Mouse (Mus musculus) CH12.LX (cell line): ENCODE measurements at regions not wholly inside any gene's neighbourhood (a gene's known extent, or its start where the extent isn't known, plus 50 kb on each side); places are given as distances from the start of the nearest gene placed in this dataset.

Experiments
- DNase-seq: peaks from one replicate; pipeline ENCODE4 v3.0.0-alpha.2; 2013; ENCODE audit errors: extremely low read depth
- H3K27ac ChIP-seq: 2 replicates; pipeline ENCODE4 v1.5.1; 2012; ENCODE audit warnings: low read depth, mild to moderate bottlenecking, control low read depth, moderate library complexity; ENCODE audit not compliant: insufficient read depth
- H3K27me3 ChIP-seq: replicated peaks from 2 replicates; pipeline ENCODE3; 2012; ENCODE audit warnings: inconsistent platforms
- H3K36me3 ChIP-seq, 2 experiments: replicated peaks in 1 of 2; 2 replicates each; pipeline versions ENCODE3 to v1.6.1; 2012; ENCODE audit warnings: inconsistent platforms in 1 of 2, low read length in 1 of 2, mild to moderate bottlenecking in 1 of 2, mixed read lengths in 1 of 2, moderate library complexity in 1 of 2; ENCODE audit not compliant: control insufficient read depth in 1 of 2, insufficient read depth in 1 of 2
- H3K4me1 ChIP-seq, 2 experiments: 2 replicates each; pipeline ENCODE4 v1.6.1; 2012; ENCODE audit warnings: inconsistent platforms in 1 of 2, moderate library complexity in 1 of 2; ENCODE audit not compliant: insufficient read depth in 2 of 2, control insufficient read depth in 1 of 2
- H3K4me2 ChIP-seq: 2 replicates; pipeline ENCODE4 v1.6.1; 2012; ENCODE audit warnings: low read depth, mild to moderate bottlenecking, control low read depth; ENCODE audit not compliant: poor library complexity, insufficient read depth, severe bottlenecking
- H3K4me3 ChIP-seq, 3 experiments: fragments of 150-350 bp in 1 of 3; sonication (generic) in 1 of 3; replicated peaks in 1 of 3; 2 replicates each; pipeline versions ENCODE3 to v1.5.1; 2011 to 2012; ENCODE audit warnings: low read depth in 2 of 3, low read length in 2 of 3, mild to moderate bottlenecking in 2 of 3, moderate library complexity in 2 of 3, control low read depth in 1 of 3, improper control_type of control experiment in 1 of 3, inconsistent platforms in 1 of 3, mixed read lengths in 1 of 3; ENCODE audit not compliant: poor library complexity in 1 of 3
- H3K79me2 ChIP-seq: replicated peaks from 2 replicates; pipeline ENCODE4 v1.6.1; 2012; ENCODE audit warnings: mild to moderate bottlenecking, moderate library complexity; ENCODE audit not compliant: control insufficient read depth, poor library complexity, insufficient read depth, severe bottlenecking; ENCODE audit errors: extremely low read depth
- H3K9ac ChIP-seq: 2 replicates; pipeline ENCODE4 v1.6.1; 2012; ENCODE audit warnings: low read depth, mild to moderate bottlenecking, control low read depth, moderate library complexity; ENCODE audit not compliant: insufficient read depth
- H3K9me3 ChIP-seq: replicated peaks from 2 replicates; pipeline ENCODE3; 2012; ENCODE audit warnings: low read length, inconsistent platforms, mixed read lengths
- BHLHE40 ChIP-seq: IDR thresholded peaks from 2 replicates; pipeline ENCODE4 v1.6.1; 2011; ENCODE audit warnings: mild to moderate bottlenecking, low read depth, low read length, improper control_type of control experiment
- CHD1 ChIP-seq: IDR thresholded peaks from 2 replicates; pipeline ENCODE4 v1.6.1; 2012; ENCODE audit warnings: low read depth, low read length, improper control_type of control experiment, inconsistent platforms
- CTCF ChIP-seq, 2 experiments: IDR thresholded peaks in 1 of 2; conservative IDR thresholded peaks in 1 of 2; 2 replicates each; pipeline ENCODE4 v1.5.1; 2011 to 2012; ENCODE audit warnings: low read depth in 2 of 2, low read length in 2 of 2, improper control_type of control experiment in 1 of 2, inconsistent platforms in 1 of 2, mild to moderate bottlenecking in 1 of 2, moderate library complexity in 1 of 2
- EP300 ChIP-seq: IDR thresholded peaks from 2 replicates; pipeline ENCODE4 v1.6.1; 2011; ENCODE audit warnings: low read length, improper control_type of control experiment
- ETS1 ChIP-seq: conservative IDR thresholded peaks from 2 replicates; pipeline ENCODE4 v1.6.1; 2012; ENCODE audit warnings: low read depth, mild to moderate bottlenecking, inconsistent platforms, low read length, improper control_type of control experiment, moderate library complexity
- GABPA ChIP-seq: IDR thresholded peaks from 2 replicates; pipeline ENCODE4 v1.6.1; 2012; ENCODE audit warnings: low read depth, low read length, improper control_type of control experiment, inconsistent platforms; ENCODE audit not compliant: insufficient replicate concordance
- IRF4 ChIP-seq: IDR thresholded peaks from 2 replicates; pipeline ENCODE4 v1.6.1; 2014; ENCODE audit warnings: low read depth, mild to moderate bottlenecking, inconsistent platforms, low read length, improper control_type of control experiment
- JUND ChIP-seq: conservative IDR thresholded peaks from 2 replicates; pipeline ENCODE4 v1.6.1; 2011; ENCODE audit warnings: low read depth, low read length, improper control_type of control experiment
- MAX ChIP-seq: IDR thresholded peaks from 2 replicates; pipeline ENCODE4 v1.6.1; 2011; ENCODE audit warnings: low read length, improper control_type of control experiment
- MAZ ChIP-seq: IDR thresholded peaks from 2 replicates; pipeline ENCODE4 v1.6.1; 2012; ENCODE audit warnings: low read depth, mild to moderate bottlenecking, inconsistent platforms, low read length, improper control_type of control experiment, moderate library complexity
- MXI1 ChIP-seq: IDR thresholded peaks from 2 replicates; pipeline ENCODE4 v1.6.1; 2011; ENCODE audit warnings: mild to moderate bottlenecking, low read depth, low read length, improper control_type of control experiment
- MYC ChIP-seq: IDR thresholded peaks from 2 replicates; pipeline ENCODE4 v1.6.1; 2011; ENCODE audit warnings: low read depth, mild to moderate bottlenecking, improper control_type of control experiment, low read length
- NELFE ChIP-seq: IDR thresholded peaks from 2 replicates; pipeline ENCODE4 v1.6.1; 2011; ENCODE audit warnings: low read depth, low read length, improper control_type of control experiment
- NRF1 ChIP-seq: IDR thresholded peaks from 2 replicates; pipeline ENCODE4 v1.6.1; 2014; ENCODE audit warnings: low read depth, mild to moderate bottlenecking, inconsistent platforms, low read length, improper control_type of control experiment, moderate library complexity
- POLR2A ChIP-seq: IDR thresholded peaks from 2 replicates; pipeline ENCODE4 v1.6.1; 2011; ENCODE audit warnings: low read depth, mild to moderate bottlenecking, improper control_type of control experiment, low read length
- POLR2AphosphoS2 ChIP-seq: IDR thresholded peaks from 2 replicates; pipeline ENCODE4 v1.6.1; 2011; ENCODE audit warnings: low read depth, low read length, improper control_type of control experiment
- RAD21 ChIP-seq: IDR thresholded peaks from 2 replicates; pipeline ENCODE4 v1.6.1; 2011; ENCODE audit warnings: low read depth, mild to moderate bottlenecking, low read length, improper control_type of control experiment, moderate library complexity
- RCOR1 ChIP-seq: conservative IDR thresholded peaks from 2 replicates; pipeline ENCODE4 v1.6.1; 2012; ENCODE audit warnings: low read depth, mild to moderate bottlenecking, inconsistent platforms, low read length, improper control_type of control experiment
- SIN3A ChIP-seq: IDR thresholded peaks from 2 replicates; pipeline ENCODE4 v1.6.1; 2012; ENCODE audit warnings: low read length, improper control_type of control experiment, inconsistent platforms
- SMC3 ChIP-seq: IDR thresholded peaks from 2 replicates; pipeline ENCODE4 v1.6.1; 2011; ENCODE audit warnings: low read depth, low read length, improper control_type of control experiment
- UBTF ChIP-seq: IDR thresholded peaks from 2 replicates; pipeline ENCODE4 v1.6.1; 2012; ENCODE audit warnings: low read depth, mild to moderate bottlenecking, inconsistent platforms, low read length, improper control_type of control experiment, moderate library complexity
- ZKSCAN1 ChIP-seq: IDR thresholded peaks from 2 replicates; pipeline ENCODE4 v1.6.1; 2012; ENCODE audit warnings: low read depth, inconsistent platforms, low read length, improper control_type of control experiment, borderline replicate concordance
- ZMIZ1 ChIP-seq: IDR thresholded peaks from 2 replicates; pipeline ENCODE4 v1.6.1; 2012; ENCODE audit warnings: low read depth, mild to moderate bottlenecking, inconsistent platforms, low read length, improper control_type of control experiment
- ZNF384 ChIP-seq: IDR thresholded peaks from 2 replicates; pipeline ENCODE4 v1.6.1; 2012; ENCODE audit warnings: low read depth, low read length, improper control_type of control experiment, inconsistent platforms
- dilution Hi-C: fragments of 300-500 bp; cut with MboI; formaldehyde crosslinking; loops from 2 replicates; pipeline ENCODE4 v1.14.3; 2020; ENCODE audit warnings: low sequenced_read_pairs; ENCODE audit not compliant: extremely low pct_unique_long_range_greater_than_20kb, extremely low pct_ligation_motif_present
- in situ Hi-C: fragments of 300-500 bp; cut with MboI; formaldehyde crosslinking; loops from 3 replicates; pipeline ENCODE4 v1.14.3; 2019; ENCODE audit warnings: low sequenced_read_pairs, low pct_ligation_motif_present, low pct_unique_long_range_greater_than_20kb, mixed read lengths

DNA sequence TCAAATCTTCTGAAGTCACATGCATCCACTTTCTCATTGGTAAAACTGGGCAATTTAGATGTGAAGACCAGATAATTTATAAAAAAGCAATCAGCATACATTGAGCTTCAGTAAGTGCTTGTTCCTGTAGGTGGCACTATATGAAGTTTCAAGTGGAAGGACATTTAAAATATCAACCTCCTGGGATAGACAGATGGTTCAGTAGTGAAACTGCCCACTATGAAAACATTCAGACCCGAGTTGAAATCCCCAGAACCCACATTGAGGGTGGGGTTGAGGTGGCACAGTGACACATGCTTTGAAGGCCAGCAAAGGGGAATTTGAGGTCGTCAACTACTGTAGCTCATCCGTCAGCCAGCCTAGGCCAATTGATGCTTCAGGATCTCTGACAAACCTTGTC is 145.1 kb downstream of the Atp6v1g3 start:
- Histone ChIP-seq H3K4me1 (peaks cover 3 to 13% of the 10 kb centered on the region in 2 experiments; a peak in 3 of 4 replicates), H3K27ac (no peak overlapping the region), H3K9me3 (no peaks in the 10 kb centered on the region), H3K36me3 (no peaks in the 10 kb centered on the region), H3K27me3 (no peaks in the 10 kb centered on the region), H3K4me2 (no peak overlapping the region), H3K9ac (no peak overlapping the region), H3K79me2 (no peaks in the 10 kb centered on the region), H3K4me3 (no peak overlapping the region)
- dilution Hi-C loops = no loop called here
- in situ Hi-C loops = no loop called here
- TF ChIP-seq ZNF384 = 0 out of 2 replicates have a peak, but pooled peaks have one; percentile 5
- TF ChIP-seq MYC = peak; percentile 52; the same call in 1 of the 2 replicates
- 0 out of 2 replicates have a peak, but pooled peaks have one; percentile 21 for TF ChIP-seq JUND
- peak; percentile 29; the same call in 1 of the 2 replicates for TF ChIP-seq ETS1
- TF ChIP-seq ZKSCAN1 = no peak
- TF ChIP-seq RCOR1 = no peak
- no peak for TF ChIP-seq ZMIZ1
- peak; percentile 56; the same call in 1 of the 2 replicates for TF ChIP-seq BHLHE40
- TF ChIP-seq MAZ = 0 out of 2 replicates have a peak, but pooled peaks have one; percentile 36
- no peak for TF ChIP-seq CHD1
- peak; percentile 58 for TF ChIP-seq SMC3
- TF ChIP-seq SIN3A = peak; percentile 59; the same call in 1 of the 2 replicates
- TF ChIP-seq NRF1 = no peak
- peak; percentile 82 for TF ChIP-seq IRF4
- TF ChIP-seq CTCF (conservative IDR thresholded peaks at IDR 0.05 in 1 of 2, IDR thresholded peaks at IDR 0.05 in 1 of 2; ENCODE audit: low read depth in 2 of 2, low read length in 2 of 2) = peak in 1 of 2 experiments; percentile 70; a peak in 2 of 4 replicates
- no peak for TF ChIP-seq UBTF
- TF ChIP-seq RAD21 = peak; percentile 63
- peak; percentile 39; the same call in 1 of the 2 replicates for TF ChIP-seq MAX
- TF ChIP-seq EP300 = peak; percentile 52
- peak; percentile 65 for DNase-seq

DNA sequence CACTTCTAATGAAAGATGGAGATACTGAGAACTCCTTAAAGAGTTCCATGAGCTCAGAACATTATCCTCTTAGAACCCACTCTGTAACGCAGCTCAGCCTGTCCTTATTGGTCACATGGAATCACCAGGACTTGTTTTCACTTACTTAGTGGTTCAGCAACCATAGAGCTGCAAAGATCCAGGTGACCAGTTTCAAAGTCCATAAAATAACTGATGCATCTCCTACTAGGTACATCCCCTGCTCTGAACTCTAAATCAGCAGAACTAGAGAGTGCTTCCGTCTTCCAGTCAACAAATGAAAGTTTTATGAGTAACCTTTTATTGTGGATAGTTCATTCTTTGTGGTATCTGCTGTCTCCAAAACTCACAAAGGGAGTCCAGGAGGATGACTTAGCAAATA is 153.9 kb downstream of the Atp6v1g3 start:
- no peak overlapping the region for H3K4me2 ChIP-seq
- no peaks in the 10 kb centered on the region for H3K79me2 ChIP-seq
- H3K4me1 ChIP-seq = no peaks in the 10 kb centered on the region
- no peaks in the 10 kb centered on the region for H3K36me3 ChIP-seq
- in situ Hi-C loops (no loop called here), dilution Hi-C loops (no loop called here)
- H3K27ac ChIP-seq = no peak overlapping the region
- DNase-seq = no peak
- H3K4me3 ChIP-seq = no peak overlapping the region
- no peak overlapping the region for H3K9ac ChIP-seq
- no peaks in the 10 kb centered on the region for H3K9me3 ChIP-seq
- H3K27me3 ChIP-seq = no peaks in the 10 kb centered on the region
- TF ChIP-seq GABPA (no peak), NELFE (no peak), MXI1 (no peak), POLR2AphosphoS2 (no peak), POLR2A (no peak), ZMIZ1 (no peak), RAD21 (no peak), RCOR1 (no peak)
